Mouse (Mus musculus): ENCODE results near the gene Plk3. TPM values are rescaled to one million over a fixed set of nuclear protein-coding genes. Genes with fewer than 3 reads are reported as not detected.
A peak's percentile ranks its signal among the peaks of the same experiment; 100 is the strongest.

Plk3 gene
- total and polyA plus RNA-seq, 3 experiments = 1.4 to 6.0 (median 5.2) TPM

- DNase-seq (ENCODE audit: low spot score) (no peak), ATAC-seq (ENCODE audit: extremely low read depth, insufficient number of reproducible peaks, low FRiP score, poor library complexity, severe bottlenecking) (no peak)
- Histone ChIP-seq H3K36me3 (replicated peaks) (no peaks in the 10 kb centered on the region), H3K9me3 (replicated peaks) (no peaks in the 10 kb centered on the region), H3K4me1 (ENCODE audit: insufficient read depth, low read depth, low read length) (peaks cover 6% of the 10 kb centered on the region; the same call in 1 of the 2 replicates), H3K27me3 (ENCODE audit: insufficient read depth, low read length) (peaks cover 52% of the 10 kb centered on the region), H3K4me3 (ENCODE audit: low read depth, low read length) (no peak overlapping the region)
- no peak for TF ChIP-seq TAL1 (conservative IDR thresholded peaks at IDR 0.05; ENCODE audit: low read depth, low read length)
- TF ChIP-seq GATA2 (IDR thresholded peaks at IDR 0.05; ENCODE audit: borderline replicate concordance, low read depth, low read length) = no peak
- no peak for TF ChIP-seq CTCF (IDR thresholded peaks at IDR 0.05; ENCODE audit: low read depth, low read length)
- no peak for TF ChIP-seq GATA1 (IDR thresholded peaks at IDR 0.05; ENCODE audit: borderline replicate concordance, low read length)
- TF ChIP-seq POLR2AphosphoS5 (IDR thresholded peaks at IDR 0.05; ENCODE audit: insufficient replicate concordance, low read depth, low read length) = no peak
These were observed 22.8 kb downstream of the Plk3 start for GRCm38 (mm10) chr4:117110985-117111384.

- no peak overlapping the region for H3K4me3 ChIP-seq (ENCODE audit: low read depth, low read length)
- ATAC-seq (ENCODE audit: extremely low read depth, insufficient number of reproducible peaks, low FRiP score, poor library complexity, severe bottlenecking) (no peak), DNase-seq (ENCODE audit: low spot score) (no peak)
These were observed 23.5 kb downstream of the Plk3 start for GRCm38 (mm10) chr4:117110249-117110648.

GRCm38 (mm10) chr4:117109330-117109729 is 24.4 kb downstream of the Plk3 start:
- Histone ChIP-seq H3K4me1 (ENCODE audit: insufficient read depth, low read depth, low read length) (peaks cover 9% of the 10 kb centered on the region; the same call in 1 of the 2 replicates), H3K4me3 (ENCODE audit: low read depth, low read length) (0 out of 2 replicates have a peak overlapping the region, but pooled peaks have one; percentile 26), H3K9me3 (replicated peaks) (no peaks in the 10 kb centered on the region), H3K27me3 (ENCODE audit: insufficient read depth, low read length) (peaks cover 68% of the 10 kb centered on the region), H3K36me3 (replicated peaks) (no peaks in the 10 kb centered on the region)
- no peak for TF ChIP-seq POLR2AphosphoS5 (IDR thresholded peaks at IDR 0.05; ENCODE audit: insufficient replicate concordance, low read depth, low read length)
- no peak for TF ChIP-seq TAL1 (conservative IDR thresholded peaks at IDR 0.05; ENCODE audit: low read depth, low read length)
- no peak for TF ChIP-seq GATA2 (IDR thresholded peaks at IDR 0.05; ENCODE audit: borderline replicate concordance, low read depth, low read length)
- TF ChIP-seq CTCF (IDR thresholded peaks at IDR 0.05; ENCODE audit: low read depth, low read length) = no peak
- no peak for TF ChIP-seq GATA1 (IDR thresholded peaks at IDR 0.05; ENCODE audit: borderline replicate concordance, low read length)
- ATAC-seq (ENCODE audit: extremely low read depth, insufficient number of reproducible peaks, low FRiP score, poor library complexity, severe bottlenecking) (no peak), DNase-seq (ENCODE audit: low spot score) (no peak)

More at GRCm38 (mm10) chr4:117110249-117110648, 23.5 kb downstream of the Plk3 start:
- H3K36me3 ChIP-seq (replicated peaks) = no peaks in the 10 kb centered on the region
- no peaks in the 10 kb centered on the region for H3K9me3 ChIP-seq (replicated peaks)
- peaks cover 59% of the 10 kb centered on the region for H3K27me3 ChIP-seq (ENCODE audit: insufficient read depth, low read length)
- TF ChIP-seq TAL1 (conservative IDR thresholded peaks at IDR 0.05; ENCODE audit: low read depth, low read length) = no peak
- no peak for TF ChIP-seq POLR2AphosphoS5 (IDR thresholded peaks at IDR 0.05; ENCODE audit: insufficient replicate concordance, low read depth, low read length)
- no peak for TF ChIP-seq CTCF (IDR thresholded peaks at IDR 0.05; ENCODE audit: low read depth, low read length)
- no peak for TF ChIP-seq GATA2 (IDR thresholded peaks at IDR 0.05; ENCODE audit: borderline replicate concordance, low read depth, low read length)
- TF ChIP-seq GATA1 (IDR thresholded peaks at IDR 0.05; ENCODE audit: borderline replicate concordance, low read length) = no peak
- peaks cover 9% of the 10 kb centered on the region; the same call in 1 of the 2 replicates for H3K4me1 ChIP-seq (ENCODE audit: insufficient read depth, low read depth, low read length)

- TF ChIP-seq GATA2 (IDR thresholded peaks at IDR 0.05; ENCODE audit: borderline replicate concordance, low read depth, low read length) (no peak), GATA1 (IDR thresholded peaks at IDR 0.05; ENCODE audit: borderline replicate concordance, low read length) (no peak), TAL1 (conservative IDR thresholded peaks at IDR 0.05; ENCODE audit: low read depth, low read length) (no peak), CTCF (IDR thresholded peaks at IDR 0.05; ENCODE audit: low read depth, low read length) (no peak), POLR2AphosphoS5 (IDR thresholded peaks at IDR 0.05; ENCODE audit: insufficient replicate concordance, low read depth, low read length) (no peak)
These were observed 25.3 kb downstream of the Plk3 start for GRCm38 (mm10) chr4:117108524-117108849.

GRCm38 (mm10) chr4:117107813-117108523 is 25.8 kb downstream of the Plk3 start:
- Histone ChIP-seq H3K36me3 (replicated peaks) (no peaks in the 10 kb centered on the region), H3K9me3 (replicated peaks) (no peaks in the 10 kb centered on the region), H3K4me3 (ENCODE audit: low read depth, low read length) (no peak overlapping the region), H3K27me3 (ENCODE audit: insufficient read depth, low read length) (peaks cover 73% of the 10 kb centered on the region), H3K4me1 (ENCODE audit: insufficient read depth, low read depth, low read length) (peaks cover 9% of the 10 kb centered on the region; the same call in 1 of the 2 replicates)
- DNase-seq (ENCODE audit: low spot score) (no peak), ATAC-seq (ENCODE audit: extremely low read depth, insufficient number of reproducible peaks, low FRiP score, poor library complexity, severe bottlenecking) (no peak)
- TF ChIP-seq TAL1 (conservative IDR thresholded peaks at IDR 0.05; ENCODE audit: low read depth, low read length) = no peak
- no peak for TF ChIP-seq GATA2 (IDR thresholded peaks at IDR 0.05; ENCODE audit: borderline replicate concordance, low read depth, low read length)
- no peak for TF ChIP-seq POLR2AphosphoS5 (IDR thresholded peaks at IDR 0.05; ENCODE audit: insufficient replicate concordance, low read depth, low read length)
- no peak for TF ChIP-seq GATA1 (IDR thresholded peaks at IDR 0.05; ENCODE audit: borderline replicate concordance, low read length)
- TF ChIP-seq CTCF (IDR thresholded peaks at IDR 0.05; ENCODE audit: low read depth, low read length) = no peak

More at GRCm38 (mm10) chr4:117108524-117108849, 25.3 kb downstream of the Plk3 start:
- Histone ChIP-seq H3K4me3 (ENCODE audit: low read depth, low read length) (no peak overlapping the region), H3K9me3 (replicated peaks) (no peaks in the 10 kb centered on the region), H3K27me3 (ENCODE audit: insufficient read depth, low read length) (peaks cover 68% of the 10 kb centered on the region), H3K4me1 (ENCODE audit: insufficient read depth, low read depth, low read length) (peaks cover 9% of the 10 kb centered on the region; the same call in 1 of the 2 replicates), H3K36me3 (replicated peaks) (no peaks in the 10 kb centered on the region)
- no peak for DNase-seq (ENCODE audit: low spot score)
- no peak for ATAC-seq (ENCODE audit: extremely low read depth, insufficient number of reproducible peaks, low FRiP score, poor library complexity, severe bottlenecking)

GRCm38 (mm10) chr4:117105127-117105526 is 28.6 kb downstream of the Plk3 start:
- no peaks in the 10 kb centered on the region for H3K36me3 ChIP-seq (replicated peaks)
- ATAC-seq (ENCODE audit: extremely low read depth, insufficient number of reproducible peaks, low FRiP score, poor library complexity, severe bottlenecking) = no peak
- H3K27me3 ChIP-seq (ENCODE audit: insufficient read depth, low read length) = peaks cover 76% of the 10 kb centered on the region
- no peak for DNase-seq (ENCODE audit: low spot score)
- H3K4me3 ChIP-seq (ENCODE audit: low read depth, low read length) = no peak overlapping the region
- TF ChIP-seq TAL1 (conservative IDR thresholded peaks at IDR 0.05; ENCODE audit: low read depth, low read length) (no peak), GATA2 (IDR thresholded peaks at IDR 0.05; ENCODE audit: borderline replicate concordance, low read depth, low read length) (no peak), CTCF (IDR thresholded peaks at IDR 0.05; ENCODE audit: low read depth, low read length) (no peak), POLR2AphosphoS5 (IDR thresholded peaks at IDR 0.05; ENCODE audit: insufficient replicate concordance, low read depth, low read length) (no peak), GATA1 (IDR thresholded peaks at IDR 0.05; ENCODE audit: borderline replicate concordance, low read length) (no peak)
- H3K4me1 ChIP-seq (ENCODE audit: insufficient read depth, low read depth, low read length) = peaks cover 11% of the 10 kb centered on the region
- H3K9me3 ChIP-seq (replicated peaks) = no peaks in the 10 kb centered on the region

Data from G1E (cell line).